Mouse (Mus musculus): ENCODE measurements around the gene Ccdc175. TPM values are rescaled to one million over a fixed set of nuclear protein-coding genes. Genes with fewer than 3 reads are reported as not detected.

Ccdc175 gene
- polyA plus RNA-seq, 1 experiment from 2014 or later: not detected

- Histone ChIP-seq H3K27ac (ENCODE audit: low read depth, low read length) (peak within 1 kb of the TSS; percentile 98), H3K27me3 (ENCODE audit: control insufficient read depth, insufficient read depth, low read length) (no peaks in the 10 kb centered on the region), H3K9ac (ENCODE audit: low read length) (peak within 1 kb of the TSS; percentile 91), H3K4me2 (peak within 1 kb of the TSS; percentile 83), H3K4me3 (ENCODE audit: low read depth, low read length) (peak within 1 kb of the TSS; percentile 70), H3K9me3 (ENCODE audit: control insufficient read depth, low read length) (no peaks in the 10 kb centered on the region), H3K36me3 (ENCODE audit: control insufficient read depth, insufficient read depth, low read length) (no peaks in the 10 kb centered on the region), H3K4me1 (ENCODE audit: control insufficient read depth, insufficient read depth, low read length) (peaks cover 18% of the 10 kb centered on the region)
- under 1% methylated on average over 55 of the region's 60 CpGs for WGBS
- peak; percentile 100 for DNase-seq (ENCODE audit: low spot score, missing footprints)
- peak; percentile 96 for ATAC-seq (ENCODE audit: low FRiP score)
Observed at GRCm38 (mm10) chr12:72085329-72086165, 99.3 kb downstream of the Ccdc175 start, which contains the start of the genes L3hypdh and Jkamp. TSS of gene L3hypdh (minus strand) at chr12:72085439. TSS of gene Jkamp (plus strand) at chr12:72085589.

DNA sequence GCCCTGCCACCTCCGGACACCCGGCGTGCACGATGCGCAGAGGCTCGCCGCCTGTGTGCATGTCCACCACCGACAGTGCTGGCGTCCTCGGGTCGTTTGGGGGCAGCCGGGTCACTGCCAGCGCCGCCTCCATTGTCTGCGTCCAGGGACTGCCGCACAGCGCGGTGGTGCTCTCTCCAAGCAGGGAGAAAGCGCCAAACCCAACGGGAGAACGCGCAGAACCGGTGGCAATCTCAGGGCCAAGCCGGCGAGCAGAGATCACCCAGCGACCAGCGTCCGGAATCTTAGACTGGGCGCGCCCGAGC, 99.9 kb downstream of the Ccdc175 start:
- Histone ChIP-seq H3K4me3 (ENCODE audit: low read depth, low read length) (peak overlapping the region; percentile 70), H3K4me1 (ENCODE audit: control insufficient read depth, insufficient read depth, low read length) (peaks cover 18% of the 10 kb centered on the region), H3K36me3 (ENCODE audit: control insufficient read depth, insufficient read depth, low read length) (no peaks in the 10 kb centered on the region), H3K4me2 (peak overlapping the region; percentile 83), H3K9ac (ENCODE audit: low read length) (peak overlapping the region; percentile 80), H3K9me3 (ENCODE audit: control insufficient read depth, low read length) (no peaks in the 10 kb centered on the region), H3K27me3 (ENCODE audit: control insufficient read depth, insufficient read depth, low read length) (no peaks in the 10 kb centered on the region), H3K27ac (ENCODE audit: low read depth, low read length) (peak overlapping the region; percentile 65)
- ATAC-seq (ENCODE audit: low FRiP score) (peak; percentile 63), DNase-seq (ENCODE audit: low spot score, missing footprints) (no peak)
- 0% methylated on average over 31 of the region's 31 CpGs for WGBS

DNA sequence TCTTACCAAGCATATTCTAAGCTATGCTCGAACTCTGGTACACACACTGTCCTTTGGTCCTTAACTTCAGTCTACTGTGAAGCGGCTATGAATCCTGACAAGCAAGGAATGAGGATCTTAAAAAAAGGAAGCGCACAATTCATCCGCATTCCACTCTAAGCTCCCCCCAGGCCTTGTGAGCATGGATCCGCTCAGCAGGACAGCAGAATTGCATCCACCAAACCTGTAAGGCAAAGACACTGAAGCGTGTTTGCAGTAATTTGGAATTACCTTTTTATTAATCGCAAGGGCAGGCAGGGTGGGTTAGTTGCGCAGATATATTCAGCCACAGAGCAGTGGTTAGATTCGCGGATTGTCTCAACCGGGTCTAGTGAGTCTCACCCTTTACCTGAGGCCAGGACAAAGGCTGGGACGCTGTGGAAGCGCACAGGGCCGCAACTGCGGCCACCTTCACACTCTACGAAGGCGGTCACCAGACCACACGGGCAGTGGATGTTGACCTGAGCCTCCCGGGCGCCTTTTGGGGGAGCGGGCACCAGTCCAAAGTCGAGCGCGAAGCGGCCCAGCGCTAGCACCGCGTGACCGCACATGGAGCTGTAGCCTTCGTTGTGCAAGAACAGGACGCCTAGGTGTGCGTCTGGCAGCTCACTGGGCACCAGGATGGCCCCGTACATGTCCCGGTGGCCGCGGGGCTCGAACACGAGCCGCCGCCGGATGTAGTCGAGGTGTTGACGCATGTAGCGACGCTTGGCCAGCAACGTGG, 100.4 kb downstream of the Ccdc175 start:
- Histone ChIP-seq H3K36me3 (ENCODE audit: control insufficient read depth, insufficient read depth, low read length) (no peaks in the 10 kb centered on the region), H3K4me3 (ENCODE audit: low read depth, low read length) (peak overlapping the region; percentile 70), H3K27me3 (ENCODE audit: control insufficient read depth, insufficient read depth, low read length) (no peaks in the 10 kb centered on the region), H3K4me1 (ENCODE audit: control insufficient read depth, insufficient read depth, low read length) (peaks cover 18% of the 10 kb centered on the region), H3K27ac (ENCODE audit: low read depth, low read length) (peak overlapping the region; percentile 65), H3K9ac (ENCODE audit: low read length) (peak overlapping the region; percentile 80), H3K9me3 (ENCODE audit: control insufficient read depth, low read length) (no peaks in the 10 kb centered on the region), H3K4me2 (peak overlapping the region; percentile 83)
- DNase-seq (ENCODE audit: low spot score, missing footprints) (peak; percentile 97), ATAC-seq (ENCODE audit: low FRiP score) (peak; percentile 17; the same call in 1 of the 2 replicates)
- 3% methylated on average over 46 of the region's 46 CpGs for WGBS

DNA sequence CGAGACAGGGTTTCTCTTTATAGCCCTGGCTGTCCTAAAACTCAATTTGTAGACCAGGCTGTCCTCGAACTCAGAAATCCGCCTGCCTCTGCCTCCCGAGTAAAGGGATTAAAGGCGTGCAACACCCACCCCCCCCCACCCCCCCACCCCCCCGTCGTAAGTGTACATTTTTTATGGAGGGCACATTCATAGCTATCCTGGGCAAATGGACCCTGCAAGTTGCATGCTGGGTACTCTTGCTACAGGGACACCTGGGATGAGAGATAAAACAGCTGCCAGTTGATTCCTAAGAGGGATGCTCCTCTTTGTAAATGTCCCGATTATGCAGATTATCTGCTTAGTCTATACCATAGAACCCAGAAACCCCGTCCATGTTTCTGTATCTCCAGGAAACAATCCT, 101.6 kb downstream of the Ccdc175 start:
- Histone ChIP-seq H3K4me3 (ENCODE audit: low read depth, low read length) (no peak overlapping the region), H3K9me3 (ENCODE audit: control insufficient read depth, low read length) (no peaks in the 10 kb centered on the region), H3K27ac (ENCODE audit: low read depth, low read length) (no peak overlapping the region), H3K4me2 (no peak overlapping the region), H3K4me1 (ENCODE audit: control insufficient read depth, insufficient read depth, low read length) (peaks cover 18% of the 10 kb centered on the region), H3K9ac (ENCODE audit: low read length) (no peak overlapping the region), H3K27me3 (ENCODE audit: control insufficient read depth, insufficient read depth, low read length) (no peaks in the 10 kb centered on the region), H3K36me3 (ENCODE audit: control insufficient read depth, insufficient read depth, low read length) (no peaks in the 10 kb centered on the region)
- WGBS: 85% methylated on average over 9 of the region's 9 CpGs
- no peak for ATAC-seq (ENCODE audit: low FRiP score)
- DNase-seq (ENCODE audit: low spot score, missing footprints): peak; percentile 80

GRCm38 (mm10) chr12:72082370-72082769, 102.5 kb downstream of the Ccdc175 start:
- 32% methylated on average over 18 of the region's 18 CpGs for WGBS
- H3K4me2 ChIP-seq: peak overlapping the region; percentile 12; the same call in 1 of the 2 replicates
- DNase-seq (ENCODE audit: low spot score, missing footprints): no peak

DNA sequence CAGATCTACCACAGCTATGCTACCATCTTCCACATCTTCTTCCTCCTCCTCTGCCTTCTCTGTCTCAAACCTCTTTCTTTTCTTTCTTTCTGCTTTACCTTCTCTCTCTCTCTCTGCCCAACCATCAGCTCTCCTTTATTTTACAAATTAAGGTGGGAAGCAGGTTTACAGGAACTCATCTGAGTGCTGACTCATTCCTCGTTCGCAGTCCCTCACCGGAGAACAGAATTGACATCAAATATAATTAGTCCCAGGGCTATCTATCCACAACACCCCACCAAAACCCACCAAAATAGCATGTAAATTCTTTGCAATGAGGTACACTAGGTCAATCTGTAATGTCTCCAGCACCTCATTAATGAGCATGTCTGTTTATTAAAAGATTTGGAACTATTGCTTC, 102.9 kb downstream of the Ccdc175 start:
- H3K9ac ChIP-seq (ENCODE audit: low read length): no peak overlapping the region
- H3K4me2 ChIP-seq: no peak overlapping the region
- no peaks in the 10 kb centered on the region for H3K36me3 ChIP-seq (ENCODE audit: control insufficient read depth, insufficient read depth, low read length)
- no peaks in the 10 kb centered on the region for H3K9me3 ChIP-seq (ENCODE audit: control insufficient read depth, low read length)
- WGBS: 83% methylated on average over 3 of the region's 3 CpGs
- no peak overlapping the region for H3K27ac ChIP-seq (ENCODE audit: low read depth, low read length)
- H3K4me3 ChIP-seq (ENCODE audit: low read depth, low read length): no peak overlapping the region
- DNase-seq (ENCODE audit: low spot score, missing footprints): peak; percentile 14
- H3K4me1 ChIP-seq (ENCODE audit: control insufficient read depth, insufficient read depth, low read length): peaks cover 9% of the 10 kb centered on the region; the same call in 1 of the 2 replicates
- ATAC-seq (ENCODE audit: low FRiP score): no peak
- H3K27me3 ChIP-seq (ENCODE audit: control insufficient read depth, insufficient read depth, low read length): no peaks in the 10 kb centered on the region

More at GRCm38 (mm10) chr12:72082370-72082769, 102.5 kb downstream of the Ccdc175 start:
- peaks cover 12% of the 10 kb centered on the region; the same call in 1 of the 2 replicates for H3K4me1 ChIP-seq (ENCODE audit: control insufficient read depth, insufficient read depth, low read length)
- H3K9ac ChIP-seq (ENCODE audit: low read length): no peak overlapping the region
- H3K36me3 ChIP-seq (ENCODE audit: control insufficient read depth, insufficient read depth, low read length): no peaks in the 10 kb centered on the region
- no peaks in the 10 kb centered on the region for H3K27me3 ChIP-seq (ENCODE audit: control insufficient read depth, insufficient read depth, low read length)
- no peak overlapping the region for H3K4me3 ChIP-seq (ENCODE audit: low read depth, low read length)
- H3K27ac ChIP-seq (ENCODE audit: low read depth, low read length): no peak overlapping the region
- ATAC-seq (ENCODE audit: low FRiP score): no peak
- no peaks in the 10 kb centered on the region for H3K9me3 ChIP-seq (ENCODE audit: control insufficient read depth, low read length)

GRCm38 (mm10) chr12:72078248-72078647, 106.6 kb downstream of the Ccdc175 start:
- DNase-seq (ENCODE audit: low spot score, missing footprints): peak; percentile 28
- 94% methylated on average over 3 of the region's 3 CpGs for WGBS
- H3K4me2 ChIP-seq: no peak overlapping the region
- no peak overlapping the region for H3K4me3 ChIP-seq (ENCODE audit: low read depth, low read length)
- no peak for ATAC-seq (ENCODE audit: low FRiP score)
- H3K4me1 ChIP-seq (ENCODE audit: control insufficient read depth, insufficient read depth, low read length): no peaks in the 10 kb centered on the region; the same call in 1 of the 2 replicates
- no peak overlapping the region for H3K9ac ChIP-seq (ENCODE audit: low read length)
- H3K36me3 ChIP-seq (ENCODE audit: control insufficient read depth, insufficient read depth, low read length): no peaks in the 10 kb centered on the region
- no peak overlapping the region for H3K27ac ChIP-seq (ENCODE audit: low read depth, low read length)
- H3K27me3 ChIP-seq (ENCODE audit: control insufficient read depth, insufficient read depth, low read length): no peaks in the 10 kb centered on the region
- H3K9me3 ChIP-seq (ENCODE audit: control insufficient read depth, low read length): no peaks in the 10 kb centered on the region

- H3K9ac ChIP-seq (ENCODE audit: low read length): peak within 1 kb of the TSS; percentile 72
- no peaks in the 10 kb centered on the region for H3K9me3 ChIP-seq (ENCODE audit: control insufficient read depth, low read length)
- peak; percentile 90 for ATAC-seq (ENCODE audit: low FRiP score)
- peak within 1 kb of the TSS; percentile 46 for H3K27ac ChIP-seq (ENCODE audit: low read depth, low read length)
- peaks cover 8% of the 10 kb centered on the region for H3K4me1 ChIP-seq (ENCODE audit: control insufficient read depth, insufficient read depth, low read length)
- under 1% methylated on average over 87 of the region's 94 CpGs for WGBS
- H3K4me2 ChIP-seq: peak within 1 kb of the TSS; percentile 99
- DNase-seq (ENCODE audit: low spot score, missing footprints): peak; percentile 99
- no peaks in the 10 kb centered on the region for H3K36me3 ChIP-seq (ENCODE audit: control insufficient read depth, insufficient read depth, low read length)
- H3K27me3 ChIP-seq (ENCODE audit: control insufficient read depth, insufficient read depth, low read length): peaks cover 13% of the 10 kb centered on the region
- H3K4me3 ChIP-seq (ENCODE audit: low read depth, low read length): peak within 1 kb of the TSS; percentile 67
Observed at GRCm38 (mm10) chr12:72070327-72071269, 114.2 kb downstream of the Ccdc175 start, which contains the start of gene Gpr135. TSS of gene Gpr135 (minus strand) at chr12:72071125.
